Mouse (Mus musculus): ENCODE results near the gene Rere. TPM values are rescaled to one million over a fixed set of nuclear protein-coding genes. Genes with fewer than 3 reads are reported as not detected.
A peak's percentile ranks its signal among the peaks of the same experiment; 100 is the strongest.

The Rere gene
- total RNA-seq, 2 experiments from 2014 or later = 22.7 to 78.8 TPM

DNA sequence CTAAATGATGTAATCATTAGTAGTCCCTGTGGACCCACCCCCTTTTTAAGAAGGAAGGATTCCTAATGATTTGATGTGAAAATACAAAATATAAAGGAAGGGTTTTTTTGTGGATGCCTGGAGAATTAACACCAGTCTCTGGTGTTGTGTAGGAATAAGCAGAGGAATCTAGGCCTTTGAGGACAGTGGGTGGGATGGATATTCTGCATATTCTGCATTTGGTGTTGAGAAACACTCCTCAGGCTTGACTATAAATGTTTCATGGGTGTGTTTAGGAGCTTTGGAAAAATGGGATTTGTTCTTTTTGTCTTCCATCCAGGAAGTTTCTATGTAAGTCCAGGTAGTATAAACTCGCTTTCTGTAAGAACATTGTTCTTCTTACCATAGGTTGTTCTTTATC, 55.8 kb downstream of the Rere start:
- no peak for ATAC-seq (replicated peaks; ENCODE audit: poor library complexity, severe bottlenecking)

DNA sequence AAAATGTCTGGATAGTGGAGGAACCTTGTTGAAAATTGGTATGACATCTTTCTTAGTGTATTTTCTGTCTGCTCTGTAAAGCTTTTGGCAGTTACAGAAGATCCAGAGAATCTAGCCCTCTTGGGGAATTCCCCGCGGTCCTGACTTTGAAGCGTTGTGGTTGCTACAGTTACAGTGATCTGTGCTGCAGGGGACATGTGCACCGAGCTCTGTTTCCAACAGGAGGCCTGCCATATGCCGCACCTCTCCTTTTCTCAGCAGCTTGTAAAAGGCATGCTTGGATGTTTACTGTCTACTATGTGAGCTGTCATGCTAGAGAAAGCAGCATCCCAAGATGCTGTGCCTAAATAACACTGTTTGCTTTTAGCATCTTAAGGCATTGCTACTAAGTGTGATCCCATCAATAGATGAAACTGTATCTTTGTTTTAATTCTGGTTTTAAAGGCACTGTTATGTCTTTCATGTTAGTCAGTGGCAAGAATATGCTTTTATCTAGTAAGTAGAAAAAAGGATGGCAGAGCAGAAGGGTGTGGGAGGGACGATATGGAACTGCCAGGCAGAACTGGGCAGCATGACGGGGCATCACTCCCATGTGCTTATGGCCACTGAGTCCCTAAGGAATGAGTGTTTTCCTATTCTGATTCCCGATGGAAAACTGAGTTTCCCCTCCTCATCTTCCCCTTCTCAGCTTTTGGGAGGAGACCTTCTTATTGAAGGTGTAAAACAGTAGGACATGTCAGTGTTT, 57.6 kb downstream of the Rere start:
- ATAC-seq (replicated peaks; ENCODE audit: poor library complexity, severe bottlenecking) = no peak

DNA sequence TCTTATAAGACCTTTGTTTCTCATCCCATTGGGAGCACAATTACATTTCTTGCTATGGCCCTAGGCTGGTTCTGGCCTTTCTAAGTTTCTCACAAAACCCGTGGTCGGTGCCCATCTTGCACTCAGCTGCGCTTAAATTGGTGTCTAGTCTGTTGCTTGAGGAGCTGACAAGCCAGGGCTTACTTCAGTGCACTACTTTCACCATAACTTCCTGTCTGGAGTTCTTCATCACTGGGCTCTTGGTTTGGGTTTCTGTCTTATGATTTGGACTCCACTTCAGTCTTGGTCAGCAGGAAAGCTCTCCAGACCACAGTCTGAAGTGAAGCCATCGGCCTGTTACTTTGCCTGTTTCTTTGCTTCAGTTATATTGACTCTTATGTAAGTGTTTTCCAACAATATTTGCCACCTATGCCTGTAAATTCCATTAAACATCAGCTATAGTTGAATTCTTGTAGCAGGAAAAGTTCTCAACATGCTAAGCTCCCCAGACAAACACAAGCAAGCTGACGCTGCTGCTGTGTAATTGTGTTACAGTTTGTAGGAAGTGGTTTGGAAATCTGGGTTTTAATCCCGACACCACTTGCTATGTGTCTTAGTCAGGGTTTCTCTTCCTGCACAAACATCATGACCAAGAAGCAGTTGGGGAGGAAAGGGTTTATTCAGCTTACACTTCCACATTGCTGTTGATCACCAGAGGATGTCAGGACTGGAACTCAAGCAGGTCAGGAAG, 59.5 kb downstream of the Rere start:
- peak; percentile 88 for ATAC-seq (replicated peaks; ENCODE audit: poor library complexity, severe bottlenecking)

DNA sequence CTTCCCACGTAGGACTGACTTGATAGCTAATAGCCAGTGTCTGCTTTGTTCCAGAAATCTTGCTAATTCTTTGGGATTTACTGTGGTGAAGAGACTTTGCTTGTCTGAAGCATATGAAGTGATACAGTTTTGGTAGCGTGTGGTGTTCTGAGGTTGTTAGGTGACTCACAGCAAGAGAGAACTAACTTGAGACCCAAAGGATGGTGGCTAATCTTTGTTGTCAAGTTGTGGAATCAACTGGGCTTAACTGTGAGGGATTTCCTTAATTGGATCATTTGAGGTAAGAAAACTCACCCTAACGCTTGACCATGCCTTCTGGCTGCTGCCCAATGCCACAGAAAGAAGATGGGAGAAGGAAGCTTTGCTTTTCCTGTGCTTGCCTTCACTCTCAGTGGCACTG, 63.1 kb downstream of the Rere start:
- ATAC-seq (replicated peaks; ENCODE audit: poor library complexity, severe bottlenecking) = no peak

DNA sequence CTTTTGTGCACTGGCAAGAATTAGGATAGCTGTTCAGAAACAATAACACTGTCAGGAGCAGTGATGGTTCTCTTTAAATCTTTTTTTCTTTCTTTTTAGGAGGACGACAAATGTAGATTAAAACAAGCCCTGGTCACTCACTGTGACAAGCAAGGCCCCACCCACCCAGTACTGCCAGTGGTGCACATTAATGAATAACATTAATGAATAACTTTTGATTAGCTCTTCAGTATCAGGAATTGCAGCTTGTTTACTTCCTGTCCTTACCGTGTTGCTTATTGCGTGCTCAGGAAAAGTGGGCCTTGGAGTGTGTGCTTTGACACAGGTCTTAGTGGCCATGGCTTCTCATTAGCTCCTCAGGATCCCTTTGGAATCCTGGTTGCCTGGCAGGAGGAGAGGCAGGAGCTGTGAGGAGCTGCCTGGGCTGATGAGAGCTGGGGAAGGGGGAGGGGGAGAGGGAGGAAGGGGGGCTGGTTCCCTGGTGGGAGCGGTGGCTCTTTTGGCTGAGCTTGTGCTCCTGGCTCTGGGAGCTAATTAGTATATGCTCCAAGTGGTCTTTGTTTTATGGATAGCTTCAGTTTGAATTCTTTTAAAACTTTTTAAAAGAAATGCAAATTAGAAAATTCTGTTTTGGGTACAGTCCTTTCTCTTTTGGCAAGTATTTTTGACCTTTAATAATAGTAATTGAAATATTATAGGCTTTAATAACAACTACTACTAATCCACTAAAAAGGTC, 65.4 kb downstream of the Rere start:
- no peak for ATAC-seq (replicated peaks; ENCODE audit: poor library complexity, severe bottlenecking)

DNA sequence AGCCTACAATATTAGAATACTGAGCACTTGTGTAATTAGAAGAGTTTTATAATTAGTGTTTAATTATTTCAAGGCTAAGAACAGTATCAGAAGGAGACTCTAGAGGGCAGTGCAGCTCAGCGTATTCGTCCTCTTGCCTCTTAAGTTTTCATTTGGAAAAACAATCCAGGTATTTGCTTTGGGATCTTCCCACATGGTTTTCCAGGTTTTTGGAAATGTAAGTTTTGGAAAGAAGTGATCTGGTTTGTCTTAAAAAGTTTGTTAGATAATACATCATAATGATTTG, 65.9 kb downstream of the Rere start:
- ATAC-seq (replicated peaks; ENCODE audit: poor library complexity, severe bottlenecking) = no peak; the same call in 1 of the 2 replicates

DNA sequence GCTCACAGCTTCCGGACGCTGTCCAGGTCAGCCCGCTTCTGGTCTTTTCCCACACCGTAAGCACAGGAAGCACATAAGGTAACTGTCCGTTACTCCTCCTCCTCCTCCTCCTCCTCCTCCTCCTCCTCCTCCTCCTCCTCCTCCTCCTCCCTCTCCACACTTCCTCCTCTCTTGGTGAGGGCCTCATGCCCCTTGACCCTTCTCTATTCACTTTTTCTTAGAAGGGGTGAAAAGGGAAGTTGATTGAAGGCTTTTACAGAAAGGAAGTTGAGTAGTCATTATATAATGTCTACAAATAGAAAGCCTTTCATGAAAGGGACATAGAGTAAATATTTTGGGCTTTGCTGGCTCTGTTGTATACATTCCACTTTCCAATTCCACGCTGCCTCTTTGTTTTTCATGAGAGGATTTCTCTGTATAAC, 68.2 kb downstream of the Rere start:
- ATAC-seq (replicated peaks; ENCODE audit: poor library complexity, severe bottlenecking) = peak; percentile 93

DNA sequence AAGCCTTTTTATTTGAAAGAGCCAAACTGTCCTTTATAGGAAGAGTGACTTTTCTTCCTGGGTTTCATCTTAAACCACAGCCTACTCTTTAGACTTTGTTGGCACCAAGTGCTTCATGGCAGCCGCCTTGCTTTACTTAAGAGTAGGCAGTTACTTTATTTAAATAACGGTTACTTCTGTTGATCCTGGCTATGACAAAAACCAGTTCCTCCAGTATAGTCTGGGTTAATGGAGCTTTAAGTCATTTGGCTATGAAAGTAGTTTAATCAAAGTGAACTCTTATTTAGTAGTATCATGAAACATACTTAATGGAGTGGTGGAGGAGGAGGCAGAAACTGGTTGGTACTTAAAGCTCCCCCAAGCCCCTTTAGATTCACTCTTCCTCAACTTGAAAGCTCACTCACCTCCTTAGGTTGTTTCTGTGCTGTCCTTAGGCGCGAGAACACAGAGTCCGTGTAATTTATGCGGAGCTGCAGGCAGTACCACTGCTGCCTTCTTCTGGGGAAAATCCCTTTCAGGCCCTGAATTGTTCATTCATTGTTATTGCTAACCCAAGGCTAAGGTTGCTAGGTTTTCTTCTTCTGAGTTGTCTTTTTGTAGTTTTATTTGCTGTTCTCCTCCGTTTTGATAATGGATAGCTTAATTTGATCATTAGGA, 70.1 kb downstream of the Rere start:
- ATAC-seq (replicated peaks; ENCODE audit: poor library complexity, severe bottlenecking) = no peak

DNA sequence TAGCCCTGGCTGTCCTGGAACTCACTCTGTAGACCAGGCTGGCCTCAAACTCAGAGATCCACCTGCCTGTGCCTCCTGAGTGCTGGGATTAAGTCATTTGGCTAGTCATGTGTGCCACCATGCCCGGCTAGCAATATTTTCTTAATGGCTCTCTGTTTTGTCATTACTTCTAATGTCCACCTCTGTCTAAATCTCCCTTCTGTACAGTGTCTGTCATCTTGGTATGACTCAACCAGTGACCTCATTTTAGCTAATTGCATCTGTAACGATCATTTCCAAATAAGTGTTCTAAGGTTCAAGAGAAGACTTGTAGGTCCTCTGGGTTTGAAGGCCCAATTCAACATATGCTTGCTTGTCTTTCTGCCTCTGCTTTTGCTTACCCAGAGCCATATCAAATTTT, 71.3 kb downstream of the Rere start:
- no peak for ATAC-seq (replicated peaks; ENCODE audit: poor library complexity, severe bottlenecking)

DNA sequence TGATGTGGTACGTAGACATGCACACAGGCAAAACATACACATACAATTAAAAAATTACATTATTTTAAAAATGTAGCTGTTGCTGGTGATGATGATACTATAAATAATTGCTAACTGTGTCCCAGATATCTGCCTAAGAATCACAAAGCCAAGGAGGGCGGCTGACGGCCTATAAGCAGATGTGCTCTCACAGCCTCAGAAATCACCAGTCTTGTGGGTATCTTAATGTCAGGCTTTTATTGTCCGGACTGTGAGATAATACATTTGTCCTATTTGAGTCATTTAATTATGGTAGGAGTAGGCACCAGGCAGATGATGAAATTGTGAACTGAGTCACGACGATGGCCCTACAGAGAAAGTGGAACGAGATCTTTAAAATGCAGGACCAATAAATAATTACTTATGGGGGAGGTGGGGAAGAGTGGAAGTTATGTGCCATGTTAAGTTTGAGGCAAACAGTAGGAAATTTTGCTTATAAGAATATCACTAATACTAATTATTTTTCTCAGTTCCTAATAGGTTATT, 72.0 kb downstream of the Rere start:
- ATAC-seq (replicated peaks; ENCODE audit: poor library complexity, severe bottlenecking) = no peak

DNA sequence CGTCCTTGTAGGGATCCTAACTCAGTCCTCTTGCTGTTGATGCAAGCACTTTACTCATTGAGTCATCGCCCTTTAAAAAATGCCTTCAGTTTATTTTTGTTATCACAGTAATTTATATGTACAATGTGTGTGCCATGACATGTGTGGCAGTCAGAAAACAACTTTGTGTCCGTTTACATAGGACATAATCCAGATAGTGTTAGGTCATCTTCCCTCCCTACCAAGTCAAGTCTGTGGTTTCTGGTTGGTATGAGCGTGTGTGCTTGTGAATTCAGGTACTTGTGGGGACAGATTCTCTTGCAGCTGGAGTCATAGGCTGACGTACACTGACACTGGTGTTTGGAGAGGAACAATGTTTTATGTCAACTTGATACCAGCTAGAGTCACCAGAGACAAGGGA, 74.4 kb downstream of the Rere start:
- no peak for ATAC-seq (replicated peaks; ENCODE audit: poor library complexity, severe bottlenecking)

DNA sequence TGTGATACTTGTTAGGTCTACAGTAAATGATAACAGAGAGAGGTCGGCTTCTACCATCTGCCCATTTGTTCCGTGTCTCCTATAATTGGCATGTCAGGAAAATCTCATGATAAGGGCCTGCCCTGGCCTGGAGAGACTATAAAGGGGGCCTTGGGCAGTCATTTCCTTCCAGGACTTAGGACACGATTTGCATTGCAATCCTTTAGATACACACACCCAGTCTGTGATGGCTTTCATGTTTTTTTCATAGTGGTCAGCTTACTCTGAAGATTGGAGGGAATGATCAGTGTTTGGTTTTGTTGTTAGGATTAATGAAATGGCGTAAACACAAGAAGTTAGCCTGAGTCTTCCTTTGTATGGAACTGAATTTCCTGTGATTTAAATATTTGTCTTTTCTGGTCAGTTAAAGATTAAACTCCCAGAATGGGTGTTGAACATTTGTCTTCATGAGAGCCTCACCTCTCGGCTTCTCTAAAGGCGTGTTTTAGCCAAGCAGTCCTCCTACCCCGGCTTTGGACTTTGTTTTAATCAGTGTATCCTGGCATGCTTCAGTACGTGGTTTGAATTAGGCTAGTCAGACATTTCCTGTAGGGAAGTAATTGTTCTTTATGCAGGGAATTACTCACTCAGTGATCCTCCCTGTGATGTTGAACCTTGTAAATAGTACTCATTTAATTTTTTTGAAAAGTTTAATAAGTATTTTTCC, 80.7 kb downstream of the Rere start:
- no peak for ATAC-seq (replicated peaks; ENCODE audit: poor library complexity, severe bottlenecking)

DNA sequence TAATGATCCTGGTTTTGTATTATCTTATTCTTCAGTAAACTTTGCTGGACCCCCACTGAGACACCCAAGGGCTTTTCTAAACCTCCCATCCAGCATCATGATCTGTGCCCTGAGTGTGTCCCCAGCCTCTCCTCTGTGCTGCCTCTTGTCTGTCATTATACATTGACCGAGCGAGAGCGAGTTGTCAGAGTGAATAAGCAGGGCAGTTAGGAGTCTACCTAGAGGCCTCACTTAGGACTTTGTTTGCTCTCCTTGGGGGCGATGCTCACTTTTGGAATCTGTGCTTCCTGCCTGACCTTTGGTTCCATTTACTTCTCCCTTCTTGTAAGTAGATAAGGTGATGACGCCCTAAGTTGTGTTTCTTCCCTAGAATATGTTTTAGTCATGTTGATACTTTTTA, 81.4 kb downstream of the Rere start:
- no peak for ATAC-seq (replicated peaks; ENCODE audit: poor library complexity, severe bottlenecking)

DNA sequence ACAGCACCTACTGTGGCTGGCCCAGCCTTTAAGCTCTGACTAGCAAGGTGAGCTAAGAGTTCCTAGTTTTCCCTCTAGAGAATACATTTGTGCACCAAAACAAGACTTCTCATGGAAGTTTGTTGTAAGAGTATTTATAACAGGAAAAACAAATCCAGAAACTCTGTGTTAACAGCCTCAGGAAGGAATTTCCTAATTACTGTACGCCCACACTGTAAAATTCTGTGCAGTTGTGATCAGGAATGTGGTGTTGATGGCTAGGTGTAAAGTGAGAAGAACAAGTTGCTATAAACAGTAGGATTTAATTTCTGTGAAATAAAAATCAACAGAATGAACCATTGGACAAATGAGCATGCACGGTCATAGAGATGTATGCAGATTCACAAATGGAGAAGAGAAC, 83.3 kb downstream of the Rere start:
- ATAC-seq (replicated peaks; ENCODE audit: poor library complexity, severe bottlenecking) = no peak

DNA sequence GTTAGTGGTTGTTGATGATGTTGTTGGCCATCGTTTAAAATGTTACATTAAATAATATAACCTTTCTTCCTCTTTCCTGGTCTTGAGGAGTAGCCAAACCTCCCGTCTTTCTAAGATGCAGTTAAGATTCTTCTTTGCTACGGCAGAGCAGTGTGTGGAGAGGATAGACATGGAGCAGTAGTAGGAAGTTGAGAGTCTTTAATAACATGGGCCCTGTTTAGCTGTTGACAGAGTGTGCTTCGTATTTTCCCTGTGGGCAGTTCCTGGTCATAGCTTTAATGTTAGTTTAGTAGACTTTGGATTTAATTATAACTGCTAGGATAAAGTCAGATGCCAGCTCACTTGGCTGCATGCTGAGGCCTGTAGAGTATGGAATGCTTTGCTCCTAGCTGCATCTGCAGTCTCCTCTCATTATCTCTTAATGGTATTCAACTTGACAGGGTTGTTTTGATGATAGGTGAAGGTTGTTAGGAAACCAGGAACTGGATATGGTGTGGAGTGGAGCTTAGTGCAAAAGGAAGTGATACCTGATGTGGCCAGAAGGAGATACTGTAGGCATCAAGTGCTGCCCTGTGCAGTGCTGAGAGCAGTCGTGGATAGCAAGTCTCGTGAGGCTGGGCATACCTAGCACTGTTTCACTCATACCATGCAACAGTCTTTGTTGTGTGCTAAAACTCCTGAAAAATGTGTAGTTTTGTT, 85.2 kb downstream of the Rere start:
- ATAC-seq (replicated peaks; ENCODE audit: poor library complexity, severe bottlenecking) = peak; percentile 89

DNA sequence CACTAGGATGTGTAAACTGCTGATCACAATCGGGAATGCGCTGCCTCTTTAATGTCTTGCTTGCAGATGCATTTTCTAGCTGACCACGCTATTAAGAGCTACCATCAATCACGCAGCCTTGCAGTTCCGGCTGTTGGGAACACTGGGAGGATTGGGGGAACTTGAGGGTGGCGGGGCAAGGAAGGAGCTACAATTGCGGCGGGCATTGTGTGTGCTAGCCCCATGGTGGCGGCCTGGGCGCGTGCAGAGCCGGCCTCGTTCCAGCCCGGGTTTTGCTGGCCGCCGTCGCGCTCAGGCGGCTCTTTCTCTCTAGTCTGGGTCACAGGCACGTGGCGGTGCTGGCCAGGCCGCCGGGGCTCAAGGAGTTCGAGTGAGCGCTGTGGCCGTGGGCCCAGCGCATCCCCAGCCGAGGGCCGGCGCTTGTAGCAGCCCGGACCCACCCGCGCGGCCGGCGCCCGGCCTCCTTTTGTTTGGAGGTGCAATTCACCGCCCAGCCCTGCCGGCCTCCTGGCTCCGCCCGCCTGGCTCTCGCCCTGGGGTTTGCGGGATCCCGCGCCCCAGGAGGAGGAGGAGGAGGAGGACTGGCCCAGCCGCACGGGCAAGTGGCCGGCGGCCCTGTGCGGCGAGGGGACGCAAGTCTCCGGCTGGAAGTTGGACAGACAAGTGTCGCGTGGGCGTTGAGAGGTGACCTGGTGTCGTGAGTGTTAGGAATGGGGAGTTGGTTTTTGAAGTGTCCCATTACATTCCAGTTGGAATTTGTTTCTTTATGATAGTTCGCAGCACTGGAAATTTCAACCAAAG, 90.3 kb downstream of the Rere start:
- ATAC-seq (replicated peaks; ENCODE audit: poor library complexity, severe bottlenecking) = peak; percentile 73

DNA sequence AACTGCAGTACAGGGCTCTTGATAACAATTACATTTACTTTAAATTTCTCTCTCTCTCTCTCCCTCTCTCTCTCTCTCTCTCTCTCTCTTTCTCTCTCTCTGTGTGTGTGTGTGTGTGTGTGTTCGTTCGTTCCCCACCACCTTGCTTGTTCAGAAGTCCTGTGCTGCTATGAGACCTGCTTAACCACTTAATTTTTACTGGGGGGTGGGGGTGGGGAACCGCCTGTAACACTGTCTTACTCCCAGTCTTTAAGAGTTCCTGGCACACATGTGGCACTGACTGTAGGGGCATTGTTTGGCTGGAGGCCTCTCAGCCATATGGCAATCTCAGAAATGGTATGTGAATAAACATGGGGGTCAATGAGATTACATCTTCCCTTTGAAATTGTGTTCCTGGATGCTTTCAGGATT, 91.2 kb downstream of the Rere start:
- ATAC-seq (replicated peaks; ENCODE audit: poor library complexity, severe bottlenecking) = no peak
